Mouse (Mus musculus) embryonic facial prominence, embryonic 12.5 days (tissue): ENCODE measurements at regions not wholly inside any gene's neighbourhood (a gene's known extent, or its start where the extent isn't known, plus 50 kb on each side); places are given as distances from the start of the nearest gene placed in this dataset.
"Not testable (repeated sequence)": the region's sequence is repeated elsewhere in the genome, so short reads cannot be mapped to it uniquely, and the experiment has no call there.

Experiments used
- ATAC-seq: fragments of 200-750 bp; cut with Nextera tagmentation; 2 replicates; pipeline ENCODE4 v1.8.0; 2017; ENCODE audit not compliant: insufficient number of reproducible peaks, insufficient read depth, low FRiP score, low TSS enrichment
- H3K27ac ChIP-seq: fragments of 300-500 bp; sonication (generic); 2 replicates; pipeline ENCODE4 v1.5.1; 2016; ENCODE audit warnings: mild to moderate bottlenecking
- H3K27me3 ChIP-seq: fragments of 300-500 bp; sonication (generic); 2 replicates; pipeline ENCODE4 v1.6.1; 2016; ENCODE audit warnings: mild to moderate bottlenecking, moderate library complexity
- H3K36me3 ChIP-seq: fragments of 300-500 bp; sonication (generic); 2 replicates; pipeline ENCODE4 v1.6.1; 2016; ENCODE audit warnings: mild to moderate bottlenecking
- H3K4me1 ChIP-seq: fragments of 300-500 bp; sonication (generic); 2 replicates; pipeline ENCODE4 v1.6.1; 2016
- H3K4me2 ChIP-seq: fragments of 300-500 bp; sonication (generic); replicated peaks from 2 replicates; pipeline ENCODE4 v1.6.1; 2016; ENCODE audit warnings: mild to moderate bottlenecking, moderate library complexity
- H3K4me3 ChIP-seq: fragments of 300-500 bp; sonication (generic); 2 replicates; pipeline ENCODE4 v1.5.1; 2016; ENCODE audit warnings: mild to moderate bottlenecking
- H3K9ac ChIP-seq: fragments of 300-500 bp; sonication (generic); 2 replicates; pipeline ENCODE4 v1.6.1; 2016; ENCODE audit warnings: mild to moderate bottlenecking, moderate library complexity
- H3K9me3 ChIP-seq: fragments of 300-500 bp; sonication (generic); 2 replicates; pipeline ENCODE4 v1.6.1; 2016; ENCODE audit warnings: mild to moderate bottlenecking, moderate library complexity
- WGBS: fragments of 180-500 bp; shearing (Covaris S2); methylation state at CpG from one replicate; pipeline ENCODE4 v1.1.7; 2016; 5-methylcytosine and 5-hydroxymethylcytosine counted together

- Histone ChIP-seq H3K9ac (no peak overlapping the region), H3K4me3 (no peak overlapping the region), H3K27me3 (no peaks in the 10 kb centered on the region), H3K27ac (peak overlapping the region; percentile 56), H3K4me1 (peaks cover 5% of the 10 kb centered on the region; the same call in 1 of the 2 replicates), H3K4me2 (no peak overlapping the region), H3K36me3 (no peaks in the 10 kb centered on the region), H3K9me3 (no peaks in the 10 kb centered on the region)
- 46% methylated on average over 3 of the region's 3 CpGs for WGBS
- no peak for ATAC-seq
Observed at GRCm38 (mm10) chr3:82250796-82251261, 105.2 kb upstream of the Gucy1a1 start.

GRCm38 (mm10) chr3:82249968-82250795 is 104.6 kb upstream of the Gucy1a1 start:
- no peak for ATAC-seq
- Histone ChIP-seq H3K27ac (peak overlapping the region; percentile 56), H3K4me2 (no peak overlapping the region), H3K4me1 (peaks cover 5% of the 10 kb centered on the region; the same call in 1 of the 2 replicates), H3K9ac (no peak overlapping the region), H3K36me3 (no peaks in the 10 kb centered on the region), H3K9me3 (no peaks in the 10 kb centered on the region), H3K27me3 (no peaks in the 10 kb centered on the region), H3K4me3 (no peak overlapping the region)
- 30% methylated on average over 6 of the region's 6 CpGs for WGBS

- H3K4me2 ChIP-seq = no peak overlapping the region
- 74% methylated on average over 2 of the region's 2 CpGs for WGBS
- H3K9me3 ChIP-seq = no peaks in the 10 kb centered on the region
- ATAC-seq = no peak
- no peaks in the 10 kb centered on the region for H3K4me1 ChIP-seq
- no peak overlapping the region for H3K9ac ChIP-seq
- no peak overlapping the region for H3K4me3 ChIP-seq
- no peaks in the 10 kb centered on the region for H3K27me3 ChIP-seq
- no peak overlapping the region for H3K27ac ChIP-seq
- H3K36me3 ChIP-seq = no peaks in the 10 kb centered on the region
Observed at GRCm38 (mm10) chr3:82236377-82237057, 90.9 kb upstream of the Gucy1a1 start.

- no peak for ATAC-seq
- no peaks in the 10 kb centered on the region for H3K9me3 ChIP-seq
- H3K4me2 ChIP-seq = no peak overlapping the region
- no peaks in the 10 kb centered on the region for H3K27me3 ChIP-seq
- H3K36me3 ChIP-seq = no peaks in the 10 kb centered on the region
- H3K4me1 ChIP-seq = no peaks in the 10 kb centered on the region
- no peak overlapping the region for H3K4me3 ChIP-seq
- no peak overlapping the region for H3K9ac ChIP-seq
- no peak overlapping the region for H3K27ac ChIP-seq
Observed at GRCm38 (mm10) chr3:82234306-82234705, 88.7 kb upstream of the Gucy1a1 start.

GRCm38 (mm10) chr3:82223379-82223778 is 77.8 kb upstream of the Gucy1a1 start:
- no peak for ATAC-seq
- 88% methylated on average over 1 of the region's 1 CpGs for WGBS

GRCm38 (mm10) chr3:82221924-82222323 is 76.3 kb upstream of the Gucy1a1 start:
- ATAC-seq = no peak
- no peak overlapping the region for H3K27ac ChIP-seq
- H3K4me1 ChIP-seq = no peaks in the 10 kb centered on the region
- no peaks in the 10 kb centered on the region for H3K27me3 ChIP-seq
- no peaks in the 10 kb centered on the region for H3K9me3 ChIP-seq
- no peak overlapping the region for H3K9ac ChIP-seq
- H3K4me2 ChIP-seq = no peak overlapping the region
- H3K36me3 ChIP-seq = no peaks in the 10 kb centered on the region
- 74% methylated on average over 1 of the region's 1 CpGs for WGBS
- no peak overlapping the region for H3K4me3 ChIP-seq

More at GRCm38 (mm10) chr3:82223379-82223778, 77.8 kb upstream of the Gucy1a1 start:
- H3K36me3 ChIP-seq = no peaks in the 10 kb centered on the region
- H3K27me3 ChIP-seq = no peaks in the 10 kb centered on the region
- no peaks in the 10 kb centered on the region for H3K4me1 ChIP-seq
- H3K27ac ChIP-seq = no peak overlapping the region
- H3K4me2 ChIP-seq = no peak overlapping the region
- no peaks in the 10 kb centered on the region for H3K9me3 ChIP-seq
- no peak overlapping the region for H3K9ac ChIP-seq
- no peak overlapping the region for H3K4me3 ChIP-seq

- not testable (repeated sequence) for H3K4me3 ChIP-seq, H3K27me3 ChIP-seq, H3K4me2 ChIP-seq, H3K27ac ChIP-seq, H3K4me1 ChIP-seq, ATAC-seq, H3K9ac ChIP-seq, H3K36me3 ChIP-seq, H3K9me3 ChIP-seq
- WGBS = 69% methylated on average over 1 of the region's 1 CpGs
Observed at GRCm38 (mm10) chr3:82219192-82219885, 73.8 kb upstream of the Gucy1a1 start.

- Histone ChIP-seq H3K27ac (no peak overlapping the region), H3K36me3 (no peaks in the 10 kb centered on the region), H3K4me3 (no peak overlapping the region), H3K9ac (no peak overlapping the region), H3K4me2 (no peak overlapping the region), H3K9me3 (no peaks in the 10 kb centered on the region), H3K27me3 (no peaks in the 10 kb centered on the region), H3K4me1 (no peaks in the 10 kb centered on the region)
- WGBS = 73% methylated on average over 6 of the region's 6 CpGs
- no peak for ATAC-seq
Observed at GRCm38 (mm10) chr3:82214566-82215465, 69.2 kb upstream of the Gucy1a1 start.

- no peaks in the 10 kb centered on the region for H3K9me3 ChIP-seq
- H3K4me2 ChIP-seq = no peak overlapping the region
- no peak overlapping the region for H3K4me3 ChIP-seq
- no peaks in the 10 kb centered on the region for H3K36me3 ChIP-seq
- no peaks in the 10 kb centered on the region for H3K27me3 ChIP-seq
- ATAC-seq = no peak
- no peak overlapping the region for H3K27ac ChIP-seq
- H3K9ac ChIP-seq = no peak overlapping the region
- WGBS = 86% methylated on average over 5 of the region's 5 CpGs
- H3K4me1 ChIP-seq = no peaks in the 10 kb centered on the region
Observed at GRCm38 (mm10) chr3:82207321-82207720, 61.7 kb upstream of the Gucy1a1 start.
